Mouse (Mus musculus): ENCODE measurements around the gene Npas4.
"Not testable (repeated sequence)": the region's sequence is repeated elsewhere in the genome, so short reads cannot be mapped to it uniquely, and the experiment has no call there.

Npas4 gene

DNA sequence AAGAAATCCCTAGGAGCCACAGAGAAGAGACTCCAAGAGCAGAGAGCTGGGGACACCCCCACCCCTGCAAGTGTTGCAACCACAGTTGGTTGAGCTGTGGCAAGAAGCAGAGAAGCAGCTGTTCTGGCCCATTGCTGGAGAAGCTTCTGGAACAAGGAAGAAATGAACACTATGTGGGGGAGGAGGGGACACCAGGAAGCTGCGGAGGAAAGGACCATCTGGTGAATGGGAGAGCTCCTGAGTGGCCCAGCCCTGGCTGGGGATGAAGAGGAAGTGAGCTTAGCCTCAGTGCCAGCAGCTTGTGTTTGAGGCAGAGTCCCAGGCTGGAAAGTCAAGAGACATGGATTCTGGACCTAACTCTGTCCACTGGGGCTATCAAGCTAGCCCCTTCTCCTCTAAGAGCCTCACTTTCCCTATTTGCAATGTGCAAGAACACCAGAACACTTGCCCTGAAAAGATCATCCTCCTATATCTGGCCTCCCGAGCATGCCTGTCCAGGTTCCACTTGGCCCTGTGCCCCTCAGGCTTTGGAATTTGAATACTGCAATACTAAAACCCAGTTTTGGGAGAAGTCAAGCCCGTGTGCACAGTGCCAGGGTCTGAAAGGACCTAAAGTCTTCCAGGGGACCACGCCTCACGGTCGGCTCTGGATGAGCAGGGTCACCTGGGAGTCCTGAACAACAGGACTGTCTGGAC, 9.5 kb upstream of the Npas4 start:
- no peak for ATAC-seq (ENCODE audit: insufficient number of reproducible peaks, low FRiP score, low TSS enrichment)

DNA sequence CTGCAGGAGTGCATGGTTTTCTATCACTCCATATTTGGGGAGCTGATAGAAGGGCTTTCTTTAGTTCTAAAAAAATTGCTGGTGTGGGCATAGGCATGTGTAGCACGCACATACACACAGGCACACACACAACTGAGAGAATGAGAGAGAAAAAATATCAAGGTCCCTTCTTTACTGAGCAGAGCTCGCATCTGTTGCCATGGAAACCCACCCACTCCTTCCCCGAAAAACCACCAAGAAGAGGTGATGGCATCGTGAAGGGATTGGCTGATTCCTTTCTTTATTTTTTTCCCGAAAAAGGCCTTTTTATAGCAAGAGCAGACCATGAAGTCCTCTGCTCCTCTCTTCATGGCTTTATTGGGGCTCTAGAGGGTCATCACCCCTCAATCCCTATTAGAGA, 3.9 kb upstream of the Npas4 start:
- ATAC-seq (ENCODE audit: insufficient number of reproducible peaks, low FRiP score, low TSS enrichment) = no peak

DNA sequence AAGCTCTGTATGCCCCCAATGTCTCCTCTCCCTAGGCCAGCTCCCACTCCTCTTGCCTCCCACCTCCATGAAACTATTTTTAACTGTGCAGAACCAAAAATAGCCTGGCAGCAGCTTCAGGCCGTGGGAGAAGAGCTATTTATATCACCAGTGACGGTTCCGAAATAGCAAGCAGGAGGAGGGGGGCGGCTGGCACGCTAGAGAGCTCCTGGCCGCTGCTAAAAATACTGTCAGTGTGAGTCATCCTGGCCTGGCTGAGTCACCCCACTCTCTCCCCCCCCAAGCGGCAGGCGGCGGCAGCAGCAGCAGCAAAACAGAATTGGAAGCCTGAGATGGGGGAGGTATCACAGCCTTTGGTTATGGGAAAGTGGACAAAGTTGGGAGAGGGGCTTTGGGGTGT, 2.8 kb upstream of the Npas4 start:
- peak; percentile 78; the same call in 1 of the 2 replicates for ATAC-seq (ENCODE audit: insufficient number of reproducible peaks, low FRiP score, low TSS enrichment)

DNA sequence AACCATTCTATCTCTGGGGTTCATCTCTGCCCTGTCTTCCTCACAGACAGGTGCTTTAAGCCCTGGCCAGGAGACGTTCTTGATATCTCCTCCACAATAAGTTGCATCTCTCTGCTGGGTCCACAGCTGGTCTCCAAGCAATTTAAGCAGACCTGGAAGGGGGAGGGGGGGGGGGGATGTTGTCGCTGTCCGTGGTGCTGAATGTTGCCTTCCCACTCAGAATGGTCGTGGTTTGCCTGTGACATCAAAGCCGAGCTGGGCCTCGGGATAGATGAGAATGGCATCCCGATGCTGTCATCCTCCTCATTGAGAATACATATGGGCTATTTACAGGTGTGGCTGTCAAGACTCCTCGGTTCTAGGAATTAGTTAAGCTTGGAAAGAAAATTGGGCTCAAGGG, 2.3 kb upstream of the Npas4 start:
- ATAC-seq (ENCODE audit: insufficient number of reproducible peaks, low FRiP score, low TSS enrichment) = no peak

DNA sequence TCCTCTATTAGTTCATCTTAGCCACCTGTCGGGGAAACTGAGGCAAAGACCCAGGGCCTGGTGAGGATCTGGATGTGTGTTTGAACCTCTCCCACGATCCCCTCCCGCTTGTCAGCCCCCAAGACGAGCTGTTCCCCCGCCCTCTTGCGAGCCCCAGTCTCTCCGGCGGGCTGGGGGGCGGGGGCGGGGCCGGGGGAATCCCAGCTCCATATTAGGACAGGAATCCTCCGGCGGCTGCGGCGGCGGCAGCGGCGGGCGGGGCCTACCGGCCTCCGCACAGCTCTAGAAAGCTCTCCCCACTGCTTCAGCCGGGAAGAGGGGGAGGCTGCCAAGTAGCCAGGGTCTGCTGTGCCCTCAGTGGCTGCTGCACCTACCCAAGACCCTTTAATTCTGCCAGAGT, 600 bp upstream of the Npas4 start:
- no peak for ATAC-seq (ENCODE audit: insufficient number of reproducible peaks, low FRiP score, low TSS enrichment)

DNA sequence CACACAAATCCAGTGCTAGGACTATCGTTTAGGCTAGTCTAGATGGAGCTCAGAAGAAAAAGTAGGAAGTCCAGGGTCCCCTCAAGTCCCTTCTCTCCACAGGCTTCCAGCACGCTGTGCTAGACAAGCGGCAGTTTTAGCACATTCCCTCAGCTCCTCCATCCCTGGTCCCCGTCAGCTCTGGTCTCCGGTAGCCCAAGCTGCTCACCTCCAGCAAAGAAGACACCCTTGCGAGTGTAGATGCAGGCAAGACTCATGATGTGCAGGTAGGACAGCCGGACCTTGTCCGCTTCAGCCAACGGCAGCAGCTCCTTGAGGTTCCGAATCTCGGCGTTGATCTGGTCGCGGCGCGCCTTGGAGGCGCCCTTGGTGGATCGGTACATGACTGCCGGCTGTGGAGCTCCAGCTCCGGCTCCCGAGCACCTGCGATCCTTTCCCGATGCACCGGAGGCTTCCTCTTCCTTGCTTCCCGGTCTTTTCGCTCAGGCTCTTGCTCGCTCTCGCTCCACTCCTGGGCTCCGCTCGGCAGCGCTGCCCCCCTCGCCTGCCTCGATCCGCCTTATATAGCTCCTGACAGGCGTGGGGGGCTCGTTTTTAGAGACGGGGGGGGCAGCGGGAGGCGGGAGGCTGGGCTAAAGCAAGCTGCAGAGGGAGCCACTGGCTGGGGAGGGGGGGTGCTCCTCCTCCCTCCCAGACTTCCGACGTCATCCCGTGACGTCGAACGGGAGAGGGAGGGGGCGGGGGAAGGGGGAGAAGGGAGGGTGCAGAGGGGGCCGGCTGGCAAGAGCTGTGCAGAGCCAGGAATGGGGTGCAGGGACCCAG, 471 bp downstream of the Npas4 start:
- peak; percentile 60; the same call in 1 of the 2 replicates for ATAC-seq (ENCODE audit: insufficient number of reproducible peaks, low FRiP score, low TSS enrichment)

DNA sequence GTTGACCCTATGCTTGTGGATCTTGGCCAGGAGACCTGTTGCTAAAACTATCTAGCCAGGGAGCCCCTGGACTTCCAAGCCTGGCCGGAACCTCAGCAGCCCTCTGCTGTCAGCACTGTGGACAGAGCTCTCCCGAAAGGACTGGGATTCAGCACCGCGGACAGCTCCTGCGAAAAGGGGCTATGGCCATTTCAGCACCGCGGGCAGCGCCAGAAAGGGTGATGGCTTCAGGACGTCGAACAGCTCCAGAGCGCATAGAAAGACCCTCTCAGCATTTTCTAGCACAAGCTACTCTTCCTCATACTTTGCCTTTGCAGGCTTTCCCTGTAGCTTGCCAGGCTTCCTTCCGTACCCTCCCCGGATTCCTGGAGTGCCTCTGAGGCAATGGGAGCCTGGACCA, 1.1 kb downstream of the Npas4 start:
- no peak for ATAC-seq (ENCODE audit: insufficient number of reproducible peaks, low FRiP score, low TSS enrichment)

DNA sequence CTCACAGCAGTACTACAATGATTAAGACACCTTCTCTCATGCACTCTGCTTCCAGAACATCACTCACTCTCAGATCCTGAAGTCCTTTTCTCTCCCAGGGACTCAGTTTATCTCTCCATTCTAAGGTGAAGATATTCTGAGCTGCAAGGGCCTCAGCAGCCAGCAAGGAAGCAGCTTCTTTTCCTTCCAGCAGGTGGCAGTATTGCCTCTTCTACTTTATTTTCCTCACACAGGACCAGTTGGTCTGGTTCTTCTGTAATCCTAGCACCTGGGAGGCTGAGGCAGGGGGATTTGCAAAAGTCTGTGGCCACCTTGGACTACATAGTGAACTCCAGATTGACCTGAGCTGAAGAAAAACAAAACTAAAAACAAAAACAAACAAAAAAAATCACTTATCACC, 8.3 kb downstream of the Npas4 start:
- no peak; the same call in 1 of the 2 replicates for ATAC-seq (ENCODE audit: insufficient number of reproducible peaks, low FRiP score, low TSS enrichment)

DNA sequence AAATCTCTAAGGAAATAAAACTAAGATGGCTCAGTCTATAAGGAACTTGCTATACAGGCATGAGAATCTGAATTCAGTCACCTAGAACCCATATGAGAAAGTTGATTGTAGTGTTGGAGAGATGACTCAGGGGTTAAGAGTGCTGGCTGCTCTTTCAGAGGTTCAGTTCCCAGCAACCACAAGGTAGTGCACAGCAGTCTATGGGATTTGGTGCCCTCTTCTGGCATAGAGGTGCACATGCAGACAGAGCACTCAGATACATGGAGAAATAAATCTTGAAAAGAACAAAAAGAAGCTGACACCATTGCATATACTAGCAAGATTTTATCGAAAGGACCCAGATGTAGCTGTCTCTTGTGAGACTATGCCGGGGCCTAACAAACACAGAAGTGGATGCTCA, 21.9 kb downstream of the Npas4 start:
- ATAC-seq (ENCODE audit: insufficient number of reproducible peaks, low FRiP score, low TSS enrichment) = no peak

DNA sequence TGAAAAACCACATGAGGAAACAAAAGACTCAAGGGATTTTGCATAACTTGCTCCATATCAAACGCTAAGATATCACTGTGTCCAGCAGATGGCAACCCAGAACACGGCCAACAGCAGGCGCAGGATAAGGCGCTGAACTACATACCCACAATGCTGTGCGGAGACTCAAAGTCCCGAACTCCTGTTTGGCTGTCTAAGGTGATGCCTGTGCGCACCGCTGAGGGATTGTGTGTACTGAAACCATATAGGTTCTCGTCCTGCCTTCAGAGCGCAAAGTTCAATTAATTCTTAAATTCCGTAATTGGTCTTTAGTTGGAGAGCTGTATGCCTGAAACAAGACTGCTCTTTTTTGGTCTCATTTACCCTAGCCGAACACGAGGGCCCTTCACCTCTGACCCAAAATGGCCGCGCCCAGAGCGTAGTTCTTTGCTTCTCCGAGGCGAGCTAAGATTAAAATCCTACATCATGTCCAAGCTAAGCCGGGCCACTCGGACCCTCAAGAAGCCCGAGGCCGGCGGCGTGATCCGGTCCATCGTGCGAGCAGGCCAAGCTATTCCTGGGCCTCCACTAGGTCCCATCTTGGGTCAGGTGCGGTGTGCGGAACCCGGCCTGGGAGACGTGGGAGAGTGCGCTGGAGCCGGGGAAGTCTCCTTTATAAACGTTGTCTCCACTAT, 28.1 kb downstream of the Npas4 start, which contains the start of gene Mrpl11:
TSS of gene Mrpl11 (plus strand) at position 220 of the 674 bp plus-strand sequence.
- peak; percentile 88; the same call in 1 of the 2 replicates for ATAC-seq (ENCODE audit: insufficient number of reproducible peaks, low FRiP score, low TSS enrichment)

DNA sequence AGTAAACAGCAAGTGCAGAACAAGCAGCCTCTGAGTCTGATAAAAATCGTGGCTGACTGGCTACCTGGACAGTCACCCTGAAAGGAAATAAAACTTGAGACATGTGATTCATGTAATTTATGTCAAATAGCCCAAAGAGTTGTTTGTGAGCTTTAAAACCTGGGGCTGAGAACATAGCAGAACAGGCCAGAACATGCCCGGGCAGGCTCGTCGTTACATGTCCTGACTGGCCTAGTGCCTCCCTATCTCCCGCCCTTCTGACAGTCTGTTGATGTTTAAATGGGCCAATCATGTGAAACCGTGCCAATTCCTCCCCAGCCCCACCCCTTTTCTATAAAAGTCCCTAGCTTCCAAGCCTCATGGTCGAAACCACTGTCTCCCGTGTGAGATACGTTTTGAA, 41.5 kb downstream of the Npas4 start:
- ATAC-seq (ENCODE audit: insufficient number of reproducible peaks, low FRiP score, low TSS enrichment) = not testable (repeated sequence)

DNA sequence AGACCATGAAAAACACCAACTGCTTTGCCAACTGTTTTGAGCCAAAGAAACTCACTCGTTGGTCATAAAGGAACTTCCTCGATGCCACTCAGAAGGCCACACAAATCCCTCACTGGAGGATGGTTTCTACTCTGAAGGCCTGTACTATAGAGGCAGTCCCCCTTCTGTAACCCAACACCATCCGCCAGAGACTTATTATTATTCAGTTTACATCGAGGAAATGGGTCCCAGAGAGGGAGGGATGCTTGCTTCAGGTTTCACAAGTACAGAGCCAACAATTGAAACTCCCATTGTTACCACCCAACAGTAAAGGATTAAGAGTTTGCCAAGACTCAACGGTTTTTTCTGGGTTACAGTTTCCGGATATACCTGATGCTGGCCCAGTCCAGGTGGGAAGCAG, 44.6 kb downstream of the Npas4 start:
- no peak for ATAC-seq (ENCODE audit: insufficient number of reproducible peaks, low FRiP score, low TSS enrichment)

DNA sequence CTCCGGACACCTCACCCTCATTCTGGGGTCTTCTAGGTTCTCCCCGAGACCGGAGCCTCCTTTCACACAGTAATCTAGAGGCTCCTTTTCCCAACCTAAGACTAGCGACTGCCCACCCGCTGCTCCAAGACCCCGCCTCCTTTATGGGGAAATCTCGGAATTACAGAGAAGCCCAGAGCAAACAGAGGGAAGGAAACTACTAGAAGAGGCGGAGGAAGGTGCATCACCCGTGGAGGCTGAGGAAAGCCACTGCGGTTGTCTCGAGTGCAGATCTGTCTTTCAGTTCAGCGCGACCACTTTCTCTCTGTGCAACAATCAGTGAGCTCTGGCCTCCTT, 46.9 kb downstream of the Npas4 start:
- ATAC-seq (ENCODE audit: insufficient number of reproducible peaks, low FRiP score, low TSS enrichment) = no peak

DNA sequence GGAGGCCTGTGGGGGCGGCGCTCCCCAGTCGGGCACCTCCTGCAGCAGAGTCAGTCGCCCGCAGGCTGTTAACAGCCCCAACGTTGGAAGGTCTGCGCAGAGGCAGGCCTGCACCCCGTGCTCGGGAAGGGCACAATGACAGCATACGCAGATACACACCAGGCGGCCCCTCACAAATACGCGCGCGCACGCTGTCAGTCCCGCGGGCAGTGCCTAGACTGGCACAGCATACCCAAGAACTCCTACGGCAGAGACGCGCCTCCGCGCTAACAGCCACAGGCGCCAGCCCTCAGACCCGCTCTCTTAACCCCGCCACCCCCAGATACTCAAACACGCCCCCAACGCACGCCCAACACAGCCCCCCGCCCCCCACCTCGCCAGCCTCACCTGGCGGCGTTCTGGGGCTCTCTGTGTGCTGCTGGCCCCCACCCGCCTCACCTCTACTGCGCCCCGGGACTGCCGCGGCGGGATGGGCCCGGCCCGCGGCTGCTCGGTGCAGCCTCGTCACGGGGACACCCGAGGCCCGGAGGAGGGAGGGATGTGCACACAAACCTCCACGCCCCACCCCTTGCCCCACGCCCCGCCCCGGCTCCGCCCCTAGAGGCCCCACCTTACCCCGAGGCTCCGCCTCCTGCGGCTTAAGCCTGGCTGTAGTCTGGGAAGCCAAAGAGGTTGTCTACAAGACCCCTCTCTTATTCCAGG, 47.4 kb downstream of the Npas4 start, which contains the start of gene Peli3:
TSS of gene Peli3 (minus strand) at position 577 of the 702 bp plus-strand sequence.
- peak; percentile 85 for ATAC-seq (ENCODE audit: insufficient number of reproducible peaks, low FRiP score, low TSS enrichment)

DNA sequence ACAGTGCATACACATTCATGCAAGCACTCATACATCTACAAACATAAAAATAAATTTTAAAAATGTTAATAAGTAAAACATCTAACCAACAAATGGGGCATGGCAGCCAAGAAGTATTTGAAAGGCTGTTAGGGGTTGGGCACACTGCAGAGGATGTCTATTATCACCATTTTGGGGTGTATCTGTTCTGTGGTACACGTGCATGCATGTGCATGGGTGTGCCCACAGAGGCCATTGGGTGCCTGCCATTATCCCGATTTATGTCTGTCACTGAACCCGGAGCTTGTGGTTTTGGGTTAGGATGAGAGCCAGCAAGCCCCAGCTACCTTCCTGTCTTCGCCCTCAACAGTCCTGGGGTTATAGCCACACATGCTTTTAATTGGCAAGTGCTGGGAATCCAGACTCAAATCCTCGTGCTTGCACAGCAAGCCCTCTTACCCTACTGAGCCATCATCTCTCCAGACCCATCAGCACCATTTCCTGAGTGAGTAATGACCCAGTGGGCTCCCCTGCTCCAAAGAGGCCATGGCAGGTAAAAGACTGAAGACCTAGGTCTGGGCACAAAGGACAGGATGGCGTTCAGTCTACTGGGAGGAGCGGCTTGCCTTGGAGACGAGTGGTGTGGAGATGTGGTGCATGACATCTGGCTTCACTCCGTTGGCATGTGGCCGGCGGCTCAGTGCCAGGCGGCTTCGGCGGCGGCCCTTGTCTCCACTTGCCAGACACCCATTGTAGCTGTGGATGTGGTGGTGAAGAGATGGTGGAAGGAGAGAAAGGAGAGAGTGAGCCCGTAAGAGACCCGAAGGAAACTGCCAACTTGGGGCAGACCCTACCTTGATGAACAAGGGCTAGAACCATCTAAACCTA, 52.4 kb downstream of the Npas4 start:
- ATAC-seq (ENCODE audit: insufficient number of reproducible peaks, low FRiP score, low TSS enrichment) = no peak

DNA sequence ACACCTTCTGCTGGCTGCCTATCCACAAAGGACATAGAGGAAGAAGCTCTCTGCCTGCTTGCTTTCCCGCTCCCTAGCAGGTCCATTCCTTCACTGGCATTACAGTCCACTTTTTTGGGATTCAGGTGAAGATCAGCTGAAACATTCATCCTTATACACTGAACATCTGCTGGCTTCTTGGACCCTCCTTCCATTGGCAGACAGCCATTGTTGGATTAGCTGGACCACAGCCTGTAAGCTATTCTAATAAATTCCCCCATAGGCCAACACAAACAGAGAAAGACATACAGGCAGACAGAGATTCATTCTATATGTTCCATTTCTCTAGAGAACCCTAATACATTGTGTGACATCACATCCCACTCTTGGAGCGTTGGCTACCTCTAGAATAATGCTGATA, 53.2 kb downstream of the Npas4 start:
- ATAC-seq (ENCODE audit: insufficient number of reproducible peaks, low FRiP score, low TSS enrichment) = no peak
